Comparison of ENCODE assay signal across 7 mouse cellular contexts in the genomic region with DNA sequence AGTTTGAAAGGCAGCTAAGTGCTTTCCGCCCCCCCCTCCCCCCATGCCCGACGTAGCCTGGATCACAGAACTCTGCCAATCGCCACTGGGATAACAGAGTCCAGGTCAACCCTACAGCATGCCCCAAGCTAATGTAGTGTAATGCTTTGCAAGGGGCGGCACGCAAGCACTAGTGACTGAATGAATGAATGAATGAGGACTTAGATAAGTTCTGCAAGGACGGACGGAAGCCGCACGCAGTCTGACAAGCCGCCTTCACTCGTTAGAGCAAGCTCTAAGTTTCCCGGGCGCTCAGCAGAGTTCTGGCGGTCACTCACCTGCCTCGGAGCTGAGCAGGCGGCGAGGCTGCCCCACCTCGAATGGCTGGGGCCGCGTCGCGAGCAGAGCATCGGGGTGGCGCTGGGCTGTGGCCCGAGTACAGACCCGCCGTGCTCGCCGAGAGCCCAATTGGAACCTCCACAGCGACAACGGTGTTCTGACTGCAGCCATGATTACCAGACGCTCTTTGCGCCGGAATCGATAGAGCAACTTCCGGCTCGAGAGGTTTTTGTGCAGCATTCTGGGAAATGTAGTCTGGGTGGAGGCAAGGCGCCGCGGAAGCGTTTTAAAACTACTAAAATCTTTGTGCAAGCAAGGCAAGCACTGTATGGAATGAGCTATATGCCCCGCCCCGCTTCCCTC. TPM values are rescaled to one million over a fixed set of nuclear protein-coding genes. Genes with fewer than 3 reads are reported as not detected.
DNase-seq lines count a peak whose midpoint lies in the region; ATAC-seq lines count a peak whose summit lies in the region.

A gene (minus strand): TSS at position 505 of the 681 bp plus-strand sequence.

- H3K9me3 ChIP-seq in intestine, embryonic 14.5 days (ENCODE audit: control insufficient read depth, low read length) = no peaks in the 10 kb centered on the region

- DNase-seq in adrenal gland, adult 2 months = peak; percentile 85
- DNase-seq in embryo, embryonic 11 days = peak; percentile 94
- peak; percentile 71 for DNase-seq in gastrocnemius, postnatal 25 days
- DNase-seq in intestine, embryonic 14.5 days (ENCODE audit: low spot score) = peak; percentile 86
- DNase-seq in left cerebral cortex, postnatal 14 days (ENCODE audit: low spot score in 2 of 2) = peak; percentile 85 to 88
- peak; percentile 89 for DNase-seq in mesoderm, embryonic 11.5 days (ENCODE audit: low read depth, low spot score)
- DNase-seq in right cerebral cortex, postnatal 36 days (ENCODE audit: low spot score in 2 of 2) = peak; percentile 74 to 82

- under 1% methylated on average over 44 of the region's 44 CpGs for WGBS in intestine, embryonic 14.5 days

- peak; percentile 93 for ATAC-seq in intestine, embryonic 14.5 days (replicated peaks; ENCODE audit: low FRiP score, low TSS enrichment, low read depth)

- H3K4me1 ChIP-seq in intestine, embryonic 14.5 days (replicated peaks; ENCODE audit: control insufficient read depth, insufficient read depth, low read length) = peaks cover 11% of the 10 kb centered on the region; the same call in 1 of the 2 replicates

- H3K27me3 ChIP-seq in intestine, embryonic 14.5 days (replicated peaks; ENCODE audit: control insufficient read depth, insufficient read depth, low read length) = no peaks in the 10 kb centered on the region

- intact Hi-C loops in left cerebral cortex, postnatal 14 days (cut with DNase I) = no loop called here

- peak within 1 kb of the TSS; percentile 90 for H3K4me2 ChIP-seq in intestine, embryonic 14.5 days (ENCODE audit: low read length)

- H3K27ac ChIP-seq in intestine, embryonic 14.5 days (ENCODE audit: low read depth) = no peak within 1 kb of the TSS

- H3K4me3 ChIP-seq in intestine, embryonic 14.5 days (ENCODE audit: low read depth, low read length) = peak within 1 kb of the TSS; percentile 80

- peak within 1 kb of the TSS; percentile 65 for H3K9ac ChIP-seq in intestine, embryonic 14.5 days (ENCODE audit: low read length)

- H3K36me3 ChIP-seq in intestine, embryonic 14.5 days (ENCODE audit: control insufficient read depth, insufficient read depth, low read length) = peaks cover 22% of the 10 kb centered on the region

RNA-seq across cellular contexts. Expression of the gene that starts here (rescaled TPM):
- 10 to 100 TPM; 56.5 to 66.4 TPM for total RNA-seq in adrenal gland, adult 2 months (2021)
- polyA plus RNA-seq in adrenal gland, adult 2 months (2012; rRNA removed) = 49.0 and 58.4 TPM in 2 replicates
- total RNA-seq in gastrocnemius, postnatal 25 days (2021) = 10 to 100 TPM; 24.8 to 26.3 TPM
- polyA plus RNA-seq in intestine, embryonic 14.5 days (2014; fragmentation: Nextera tagmentation; extraction: Ambion mirVana) = 57.6 and 58.1 TPM in 2 replicates
- 10 to 100 TPM; 26.7 to 27.6 TPM for total RNA-seq in left cerebral cortex, postnatal 14 days (2021)
